Mouse (Mus musculus) hindbrain, embryonic 12.5 days (tissue): ENCODE data around the gene Cenpm. TPM values are rescaled to one million over a fixed set of nuclear protein-coding genes. Genes with fewer than 3 reads are reported as not detected.
A peak's percentile ranks its signal among the peaks of the same experiment; 100 is the strongest.

ENCODE experiments used
- ATAC-seq: fragments of 200-750 bp; cut with Nextera tagmentation; 2 replicates; pipeline ENCODE4 v1.8.0; 2017; ENCODE audit warnings: moderate TSS enrichment; ENCODE audit not compliant: low FRiP score
- H3K27ac ChIP-seq: fragments of 300-500 bp; sonication (generic); 2 replicates; pipeline ENCODE4 v1.5.1; 2016; ENCODE audit warnings: mild to moderate bottlenecking
- H3K27me3 ChIP-seq: fragments of 300-500 bp; sonication (generic); 2 replicates; pipeline ENCODE4 v1.6.1; 2016; ENCODE audit warnings: mild to moderate bottlenecking
- H3K36me3 ChIP-seq: fragments of 300-500 bp; sonication (generic); 2 replicates; pipeline ENCODE4 v1.6.1; 2016; ENCODE audit warnings: mild to moderate bottlenecking
- H3K4me1 ChIP-seq: fragments of 300-500 bp; sonication (generic); 2 replicates; pipeline ENCODE4 v1.6.1; 2016
- H3K4me2 ChIP-seq: fragments of 300-500 bp; sonication (generic); replicated peaks from 2 replicates; pipeline ENCODE4 v1.6.1; 2016; ENCODE audit warnings: mild to moderate bottlenecking
- H3K4me3 ChIP-seq: fragments of 300-500 bp; sonication (generic); 2 replicates; pipeline ENCODE4 v1.5.1; 2016; ENCODE audit warnings: mild to moderate bottlenecking
- H3K9ac ChIP-seq: fragments of 300-500 bp; sonication (generic); 2 replicates; pipeline ENCODE4 v1.6.1; 2016; ENCODE audit warnings: mild to moderate bottlenecking, moderate library complexity
- H3K9me3 ChIP-seq: fragments of 300-500 bp; sonication (generic); replicated peaks from 2 replicates; pipeline ENCODE4 v1.6.1; 2016; ENCODE audit warnings: mild to moderate bottlenecking
- WGBS: fragments of 180-500 bp; shearing (Covaris S2); methylation state at CpG from one replicate; pipeline ENCODE4 v1.1.7; 2016; 5-methylcytosine and 5-hydroxymethylcytosine counted together
- polyA plus RNA-seq: library from polyadenylated mRNA; unstranded; fragments of >200 nt; fragmentation: Nextera tagmentation; extraction: Ambion mirVana; gene quantifications from 2 replicates; pipeline ENCODE4 v1.2.1, GENCODE M21; 2016

Cenpm gene
- polyA plus RNA-seq, 1 experiment from 2014 or later: 51.1 TPM

DNA sequence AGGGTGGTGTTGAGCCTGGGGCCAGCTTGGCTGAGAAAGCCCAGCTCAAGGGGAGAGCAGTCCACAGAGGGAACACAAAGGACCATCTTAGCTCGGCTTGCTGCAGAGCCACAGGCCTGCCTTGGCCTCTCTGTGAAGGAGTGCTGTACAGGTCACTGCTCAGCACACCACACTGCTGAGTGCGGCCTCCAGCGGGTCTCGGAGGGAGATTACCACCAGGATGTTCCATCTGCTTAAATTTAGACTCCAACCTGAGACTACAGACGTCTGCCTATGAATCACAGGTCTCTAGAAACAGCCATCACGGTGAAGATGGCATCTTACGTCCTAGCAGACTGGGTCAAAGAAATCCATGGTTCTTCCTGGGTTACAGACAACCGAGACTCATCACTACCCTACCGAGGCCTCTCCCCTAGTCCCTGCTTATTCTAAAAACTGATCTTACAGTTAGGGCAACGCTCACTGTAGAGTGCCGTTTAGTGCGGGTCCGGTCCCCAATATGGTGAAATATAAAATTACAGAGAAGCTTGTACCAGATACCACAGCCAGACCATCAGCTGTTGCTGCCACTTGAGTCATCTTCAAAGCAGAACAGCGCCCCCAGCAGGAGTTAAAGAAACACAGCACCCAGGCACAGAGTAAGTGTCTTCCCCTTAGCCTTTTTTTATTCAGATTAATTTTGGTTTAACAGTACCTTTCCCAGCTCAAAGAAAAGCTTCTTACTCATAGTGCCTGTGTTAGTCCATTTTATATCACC lies 23.3 kb downstream of the Cenpm start:
- 69% methylated on average over 14 of the region's 14 CpGs for WGBS
- peaks cover 51% of the 10 kb centered on the region for H3K27me3 ChIP-seq
- no peak overlapping the region for H3K27ac ChIP-seq

GRCm38 (mm10) chr15:82220003-82220675 lies 24.4 kb downstream of the Cenpm start:
- Histone ChIP-seq H3K27ac (no peak overlapping the region), H3K4me3 (no peak overlapping the region), H3K36me3 (no peaks in the 10 kb centered on the region), H3K9me3 (no peaks in the 10 kb centered on the region), H3K27me3 (peaks cover 53% of the 10 kb centered on the region), H3K4me2 (no peak overlapping the region), H3K4me1 (peaks cover 33% of the 10 kb centered on the region), H3K9ac (no peak overlapping the region)
- 68% methylated on average over 11 of the region's 12 CpGs for WGBS
- ATAC-seq: no peak

More for the DNA sequence above, 23.3 kb downstream of the Cenpm start:
- Histone ChIP-seq H3K9me3 (no peaks in the 10 kb centered on the region), H3K36me3 (no peaks in the 10 kb centered on the region), H3K4me1 (peaks cover 27% of the 10 kb centered on the region), H3K4me3 (no peak overlapping the region), H3K4me2 (no peak overlapping the region), H3K9ac (no peak overlapping the region)
- ATAC-seq: no peak

DNA sequence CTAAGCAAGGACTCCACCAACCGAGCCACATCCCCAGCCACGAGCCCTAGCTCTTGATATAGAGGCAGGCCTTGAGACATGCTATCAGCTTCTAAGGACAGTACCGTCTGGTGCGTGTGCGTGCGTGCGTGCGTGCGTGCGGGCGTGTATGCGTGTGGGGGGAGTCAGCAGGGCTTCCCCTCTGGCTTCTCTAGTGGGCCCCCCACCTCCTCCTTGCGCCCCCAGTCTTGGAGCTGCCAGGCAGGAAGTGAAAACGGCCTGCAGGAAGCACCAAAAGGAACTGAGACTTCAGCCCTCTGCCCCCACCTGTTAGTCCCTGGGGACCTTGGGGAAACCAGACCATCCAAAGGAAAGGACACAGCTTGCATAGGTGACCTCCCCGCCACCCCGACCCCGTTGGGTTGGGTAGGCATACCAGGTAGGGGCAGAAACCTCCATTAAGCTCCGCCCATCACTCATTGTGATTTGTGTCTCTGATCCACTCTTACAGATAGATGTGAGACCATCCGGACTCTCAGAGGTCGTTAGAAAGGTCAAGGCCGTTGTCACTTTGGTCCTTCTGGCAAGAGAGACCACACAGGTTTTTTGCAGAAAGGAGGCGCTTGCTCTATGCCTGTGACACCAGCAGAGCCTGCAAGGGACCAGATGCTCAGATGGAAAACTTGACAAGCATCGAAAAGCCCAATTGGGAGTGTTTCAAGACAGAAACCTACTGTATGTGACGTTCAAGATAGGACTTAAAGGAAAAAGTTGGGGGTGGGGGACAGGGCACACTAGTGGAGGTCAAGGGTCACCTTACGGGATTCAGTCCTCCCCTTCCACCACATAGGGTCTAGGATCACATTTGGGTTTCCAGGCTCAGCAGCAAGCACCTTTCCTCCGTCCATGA lies 25.5 kb downstream of the Cenpm start:
- Histone ChIP-seq H3K4me2 (no peak overlapping the region), H3K4me1 (peaks cover 26% of the 10 kb centered on the region), H3K36me3 (no peaks in the 10 kb centered on the region), H3K27ac (no peak overlapping the region), H3K9me3 (no peaks in the 10 kb centered on the region), H3K9ac (no peak overlapping the region), H3K27me3 (peaks cover 52% of the 10 kb centered on the region), H3K4me3 (no peak overlapping the region)
- 78% methylated on average over 26 of the region's 26 CpGs for WGBS
- ATAC-seq: no peak

- no peak for ATAC-seq
- Histone ChIP-seq H3K36me3 (no peaks in the 10 kb centered on the region), H3K27me3 (peaks cover 53% of the 10 kb centered on the region), H3K4me2 (no peak overlapping the region), H3K9me3 (no peaks in the 10 kb centered on the region), H3K9ac (no peak overlapping the region), H3K27ac (no peak overlapping the region), H3K4me3 (no peak overlapping the region), H3K4me1 (peaks cover 21% of the 10 kb centered on the region)
- 21% methylated on average over 9 of the region's 9 CpGs for WGBS
Observed at GRCm38 (mm10) chr15:82217980-82218379, 26.6 kb downstream of the Cenpm start.

DNA sequence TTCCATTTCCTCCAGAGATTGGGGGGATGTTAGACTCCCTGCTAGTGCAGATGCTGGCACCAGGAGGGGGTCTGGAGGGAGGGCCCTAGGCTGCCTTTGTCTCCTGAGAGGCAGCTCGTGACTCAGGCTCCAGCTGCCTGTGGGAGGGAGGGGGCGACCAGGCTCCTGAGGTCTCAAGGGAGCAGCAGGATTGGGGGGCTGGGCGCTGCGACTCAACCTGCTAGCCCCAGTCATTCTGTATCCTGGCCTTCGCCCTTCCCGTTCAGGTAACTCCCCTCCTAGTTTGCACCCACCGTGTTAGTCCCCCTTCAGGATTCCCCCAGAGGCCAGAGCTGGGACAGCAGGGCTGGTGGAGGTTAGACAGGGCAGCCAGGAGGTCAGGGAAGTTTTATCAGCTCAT lies 27.5 kb downstream of the Cenpm start:
- H3K4me1 ChIP-seq: peaks cover 30% of the 10 kb centered on the region
- no peaks in the 10 kb centered on the region for H3K36me3 ChIP-seq
- no peak overlapping the region for H3K4me2 ChIP-seq
- H3K27me3 ChIP-seq: peaks cover 54% of the 10 kb centered on the region
- no peak for ATAC-seq
- WGBS: 6% methylated on average over 7 of the region's 7 CpGs
- H3K9ac ChIP-seq: no peak overlapping the region
- no peaks in the 10 kb centered on the region for H3K9me3 ChIP-seq
- H3K27ac ChIP-seq: no peak overlapping the region
- H3K4me3 ChIP-seq: no peak overlapping the region

- no peak overlapping the region for H3K4me2 ChIP-seq
- H3K4me3 ChIP-seq: no peak overlapping the region
- 47% methylated on average over 20 of the region's 20 CpGs for WGBS
- H3K4me1 ChIP-seq: peaks cover 38% of the 10 kb centered on the region
- no peak overlapping the region for H3K9ac ChIP-seq
- H3K9me3 ChIP-seq: no peaks in the 10 kb centered on the region
- no peak for ATAC-seq
- no peak overlapping the region for H3K27ac ChIP-seq
- H3K36me3 ChIP-seq: no peaks in the 10 kb centered on the region
- H3K27me3 ChIP-seq: peaks cover 62% of the 10 kb centered on the region
Observed at GRCm38 (mm10) chr15:82216142-82216827, 28.3 kb downstream of the Cenpm start.

GRCm38 (mm10) chr15:82215332-82216046 lies 29.1 kb downstream of the Cenpm start:
- no peak overlapping the region for H3K9ac ChIP-seq
- H3K4me3 ChIP-seq: no peak overlapping the region
- H3K4me1 ChIP-seq: peaks cover 39% of the 10 kb centered on the region
- no peak overlapping the region for H3K27ac ChIP-seq
- ATAC-seq: no peak
- no peak overlapping the region for H3K4me2 ChIP-seq
- WGBS: 36% methylated on average over 11 of the region's 11 CpGs
- H3K27me3 ChIP-seq: peaks cover 70% of the 10 kb centered on the region
- no peaks in the 10 kb centered on the region for H3K36me3 ChIP-seq
- no peaks in the 10 kb centered on the region for H3K9me3 ChIP-seq

- no peaks in the 10 kb centered on the region for H3K9me3 ChIP-seq
- peaks cover 92% of the 10 kb centered on the region for H3K27me3 ChIP-seq
- no peak overlapping the region for H3K4me2 ChIP-seq
- no peak overlapping the region for H3K4me3 ChIP-seq
- no peak overlapping the region for H3K27ac ChIP-seq
- no peak overlapping the region for H3K9ac ChIP-seq
- H3K36me3 ChIP-seq: no peaks in the 10 kb centered on the region
- WGBS: 13% methylated on average over 4 of the region's 4 CpGs
- no peak for ATAC-seq
- H3K4me1 ChIP-seq: peaks cover 35% of the 10 kb centered on the region
Observed at GRCm38 (mm10) chr15:82213222-82213621, 31.3 kb downstream of the Cenpm start.

GRCm38 (mm10) chr15:82212752-82213063 lies 31.8 kb downstream of the Cenpm start, which contains the start of gene Shisa8:
Shisa8 (minus strand) TSS chr15:82212815.
- no peak for ATAC-seq
- Histone ChIP-seq H3K9ac (peak within 1 kb of the TSS; percentile 54), H3K4me1 (peaks cover 36% of the 10 kb centered on the region), H3K4me2 (peak within 1 kb of the TSS; percentile 69), H3K27ac (no peak within 1 kb of the TSS), H3K9me3 (no peaks in the 10 kb centered on the region), H3K27me3 (peaks cover 94% of the 10 kb centered on the region), H3K36me3 (no peaks in the 10 kb centered on the region), H3K4me3 (peak within 1 kb of the TSS; percentile 40)
- WGBS: 0% methylated on average over 9 of the region's 34 CpGs

DNA sequence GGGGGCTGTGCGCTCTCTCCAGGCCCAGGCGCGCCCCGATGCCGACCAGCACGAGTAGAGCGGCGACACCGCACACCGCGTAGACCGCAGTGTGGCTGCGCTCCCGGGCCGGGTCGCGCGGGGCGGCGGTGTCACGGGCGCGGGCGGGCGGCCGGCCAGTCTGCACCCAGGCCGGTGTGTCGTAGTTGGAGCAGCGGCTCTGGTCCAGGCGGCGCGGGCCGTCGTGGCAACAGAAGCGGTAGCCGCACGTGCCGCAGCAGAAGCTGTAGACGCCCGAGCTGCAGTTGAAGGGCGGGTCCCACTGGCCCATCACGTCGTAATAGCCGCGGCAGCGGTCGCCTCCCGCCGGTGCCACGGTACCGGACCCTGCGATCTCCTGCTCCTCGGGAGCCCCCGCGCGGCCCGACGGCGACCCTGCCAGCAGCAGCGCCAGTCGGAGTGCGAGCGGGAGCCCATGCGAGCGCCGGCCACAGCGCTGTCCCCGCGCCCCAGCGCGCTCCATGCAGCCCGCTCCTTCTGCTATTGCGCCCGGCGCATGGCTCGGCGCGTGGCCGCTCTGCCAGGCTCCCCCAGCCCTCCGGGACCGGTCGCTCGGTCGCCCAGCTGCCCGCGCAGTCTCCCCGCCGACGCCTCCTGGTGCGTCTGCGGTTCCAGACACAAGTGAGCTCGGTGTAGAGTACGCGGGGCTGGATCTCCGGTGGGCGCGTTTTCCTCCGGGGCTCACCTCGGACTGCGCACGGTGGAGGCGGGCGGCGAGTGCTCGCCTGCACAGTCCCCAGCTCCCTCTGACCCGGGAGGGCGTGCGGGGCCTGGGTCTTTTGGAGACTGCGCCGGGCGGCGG lies 32.4 kb downstream of the Cenpm start:
- peaks cover 39% of the 10 kb centered on the region for H3K4me1 ChIP-seq
- ATAC-seq: peak; percentile 44
- peak overlapping the region; percentile 40 for H3K4me3 ChIP-seq
- no peaks in the 10 kb centered on the region for H3K36me3 ChIP-seq
- H3K27ac ChIP-seq: no peak overlapping the region
- H3K27me3 ChIP-seq: peaks cover 98% of the 10 kb centered on the region
- under 1% methylated on average over 107 of the region's 112 CpGs for WGBS
- peak overlapping the region; percentile 69 for H3K4me2 ChIP-seq
- peak overlapping the region; percentile 54 for H3K9ac ChIP-seq
- no peaks in the 10 kb centered on the region for H3K9me3 ChIP-seq

DNA sequence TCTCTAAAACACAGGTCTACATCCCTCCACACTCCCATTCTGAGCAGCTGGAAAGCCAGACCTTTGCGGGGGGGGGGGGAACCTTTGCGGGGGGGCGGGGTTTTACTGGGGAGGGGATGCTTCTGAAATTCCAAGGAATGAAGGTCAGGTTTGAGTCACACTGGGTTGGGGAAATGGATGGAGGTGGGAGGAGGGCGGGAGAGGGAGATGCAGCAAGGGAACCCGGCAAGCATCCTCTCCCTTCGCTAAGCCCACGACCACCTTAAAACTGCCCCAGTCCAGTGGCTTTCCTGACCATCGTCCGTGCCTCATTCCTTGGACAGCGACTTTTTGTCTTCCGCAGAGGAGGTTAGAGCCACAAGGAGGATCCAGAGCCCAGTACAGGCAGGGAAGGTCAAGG lies 33.3 kb downstream of the Cenpm start:
- 4% methylated on average over 10 of the region's 11 CpGs for WGBS
- H3K4me1 ChIP-seq: peaks cover 41% of the 10 kb centered on the region

More for the DNA sequence above, 33.3 kb downstream of the Cenpm start:
- H3K27me3 ChIP-seq: peaks cover 98% of the 10 kb centered on the region
- H3K27ac ChIP-seq: no peak overlapping the region
- peak overlapping the region; percentile 40 for H3K4me3 ChIP-seq
- peak overlapping the region; percentile 69 for H3K4me2 ChIP-seq
- no peaks in the 10 kb centered on the region for H3K9me3 ChIP-seq
- peak overlapping the region; percentile 18; the same call in 1 of the 2 replicates for H3K9ac ChIP-seq
- ATAC-seq: no peak
- H3K36me3 ChIP-seq: no peaks in the 10 kb centered on the region
